ENCODE assay signal across 22 mouse cellular contexts in the genomic region with DNA sequence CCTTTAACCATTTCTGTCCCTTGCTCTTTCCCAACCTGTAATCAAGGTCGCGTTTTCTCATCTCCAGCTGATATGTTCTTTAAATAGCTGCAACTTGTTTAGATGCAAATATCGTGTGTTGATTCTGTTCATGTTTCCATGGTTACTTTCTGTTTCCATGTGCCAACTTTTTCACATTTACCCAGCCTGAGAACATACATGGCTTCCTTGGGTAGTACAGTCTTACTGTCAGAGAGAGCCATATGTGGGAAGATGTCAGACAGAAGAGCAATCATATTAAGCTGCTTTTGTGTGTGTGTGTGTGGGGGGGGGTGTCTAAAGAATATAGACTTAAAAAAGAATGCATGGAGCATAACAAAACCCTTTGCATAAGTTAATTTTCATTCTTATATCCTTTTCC. TPM values are rescaled to one million over a fixed set of nuclear protein-coding genes. Genes with fewer than 3 reads are reported as not detected.
DNase-seq lines count a peak whose midpoint lies in the region; ATAC-seq and TF ChIP-seq lines count a peak whose summit lies in the region.
"Had no signal": no experiment of that assay in that cellular context is flagged by ENCODE, and none has a peak within 500 bp of the region (broad histone marks: within the 10 kb centered on the region; RNA-seq: fewer than 3 reads in every experiment).

No protein-coding gene starts in this region.

- no peak overlapping the region for H3K4me3 ChIP-seq in forebrain, embryonic 15.5 days
- no peak overlapping the region for H3K4me3 ChIP-seq in forebrain, embryonic 13.5 days
- no peak overlapping the region for H3K4me3 ChIP-seq in forebrain, postnatal 0 days (ENCODE audit: low read depth, low read length)
- H3K4me3 ChIP-seq in forebrain, embryonic 11.5 days (ENCODE audit: low read depth, low read length): no peak overlapping the region
- H3K4me3 ChIP-seq: embryonic facial prominence, embryonic 13.5 days; embryonic facial prominence, embryonic 15.5 days; erythroblast, embryonic 14.5 days had no signal

- H3K9me3 ChIP-seq in forebrain, embryonic 15.5 days: no peaks in the 10 kb centered on the region
- no peaks in the 10 kb centered on the region for H3K9me3 ChIP-seq in forebrain, embryonic 13.5 days (replicated peaks)
- no peaks in the 10 kb centered on the region for H3K9me3 ChIP-seq in forebrain, postnatal 0 days (ENCODE audit: low read length)
- no peaks in the 10 kb centered on the region for H3K9me3 ChIP-seq in forebrain, embryonic 11.5 days (ENCODE audit: control insufficient read depth, low read length)
- H3K9me3 ChIP-seq: embryonic facial prominence, embryonic 13.5 days; embryonic facial prominence, embryonic 15.5 days had no signal

- no peaks in the 10 kb centered on the region for H3K36me3 ChIP-seq in forebrain, embryonic 15.5 days
- no peaks in the 10 kb centered on the region for H3K36me3 ChIP-seq in forebrain, embryonic 13.5 days (ENCODE audit: poor library complexity, severe bottlenecking)
- H3K36me3 ChIP-seq in forebrain, postnatal 0 days (ENCODE audit: insufficient read depth): no peaks in the 10 kb centered on the region
- H3K36me3 ChIP-seq in forebrain, embryonic 11.5 days (ENCODE audit: control insufficient read depth, insufficient read depth, low read length): no peaks in the 10 kb centered on the region
- H3K36me3 ChIP-seq: embryonic facial prominence, embryonic 13.5 days; embryonic facial prominence, embryonic 15.5 days had no signal

- ATAC-seq in forebrain, embryonic 15.5 days (replicated peaks): peak; percentile 68; the same call in 1 of the 2 replicates
- ATAC-seq in forebrain, embryonic 13.5 days: no peak
- peak; percentile 78 for ATAC-seq in forebrain, postnatal 0 days
- no peak for ATAC-seq in forebrain, embryonic 11.5 days (replicated peaks; ENCODE audit: low FRiP score)

- H3K4me2 ChIP-seq in forebrain, embryonic 15.5 days (replicated peaks): no peak overlapping the region
- no peak overlapping the region for H3K4me2 ChIP-seq in forebrain, embryonic 13.5 days
- no peak overlapping the region for H3K4me2 ChIP-seq in forebrain, postnatal 0 days (ENCODE audit: low read depth)
- no peak overlapping the region for H3K4me2 ChIP-seq in forebrain, embryonic 11.5 days (ENCODE audit: low read depth, low read length, severe bottlenecking)
- H3K4me2 ChIP-seq: embryonic facial prominence, embryonic 13.5 days; embryonic facial prominence, embryonic 15.5 days had no signal

- no peak for TF ChIP-seq CTCF in forebrain, postnatal 0 days (IDR thresholded peaks at IDR 0.05; ENCODE audit: low read depth)
- no peak for TF ChIP-seq CTCF in brain, embryonic 14.5 days (IDR thresholded peaks at IDR 0.05; ENCODE audit: borderline replicate concordance, extremely low read depth, insufficient read depth, insufficient read length)

- no peaks in the 10 kb centered on the region for H3K27me3 ChIP-seq in forebrain, embryonic 15.5 days
- H3K27me3 ChIP-seq in forebrain, embryonic 13.5 days: no peaks in the 10 kb centered on the region
- H3K27me3 ChIP-seq in forebrain, postnatal 0 days (ENCODE audit: insufficient read depth, low read length): no peaks in the 10 kb centered on the region
- no peaks in the 10 kb centered on the region for H3K27me3 ChIP-seq in forebrain, embryonic 11.5 days (ENCODE audit: control insufficient read depth, insufficient read depth, low read length)
- H3K27me3 ChIP-seq: embryonic facial prominence, embryonic 13.5 days; embryonic facial prominence, embryonic 15.5 days had no signal

- WGBS in forebrain, embryonic 15.5 days: 74% methylated on average over 3 of the region's 3 CpGs
- 79% methylated on average over 3 of the region's 3 CpGs for WGBS in forebrain, embryonic 13.5 days
- WGBS in forebrain, postnatal 0 days: 48% methylated on average over 3 of the region's 3 CpGs
- 85% methylated on average over 3 of the region's 3 CpGs for WGBS in forebrain, embryonic 11.5 days

- H3K9ac ChIP-seq in forebrain, embryonic 15.5 days (replicated peaks): no peak overlapping the region
- no peak overlapping the region for H3K9ac ChIP-seq in forebrain, embryonic 13.5 days
- no peak overlapping the region for H3K9ac ChIP-seq in forebrain, postnatal 0 days
- H3K9ac ChIP-seq in forebrain, embryonic 11.5 days (ENCODE audit: low read length): no peak overlapping the region
- H3K9ac ChIP-seq: embryonic facial prominence, embryonic 13.5 days; embryonic facial prominence, embryonic 15.5 days had no signal

- no peak for TF ChIP-seq POLR2A in brain, embryonic 14.5 days (IDR thresholded peaks at IDR 0.05; ENCODE audit: borderline replicate concordance, extremely low read depth, insufficient read depth, insufficient read length, poor library complexity, severe bottlenecking)

- DNase-seq in forebrain, postnatal 0 days: peak; percentile 21
- no peak for DNase-seq in forebrain, embryonic 11.5 days (ENCODE audit: low spot score)
- peak; percentile 31 for DNase-seq in brain, embryonic 14.5 days (ENCODE audit: low read depth)
- DNase-seq in brain, embryonic 18.5 days (ENCODE audit: low read depth, low spot score): peak; percentile 28
- DNase-seq in urinary bladder, adult 18-20 months (ENCODE audit: low spot score in 2 of 2): no peak
- DNase-seq: adrenal gland, adult 2 months; adrenal gland, postnatal 10 days; adrenal gland, postnatal 25 days; cerebellum, adult 11 months; cerebellum, adult 18-20 months; cerebellum, adult 8-10 months; cerebellum, adult 9-11 months; cerebellum, postnatal 14 days; cerebellum, postnatal 36 days; embryo, embryonic 11 days had no signal

- H3K27ac ChIP-seq in forebrain, embryonic 15.5 days (replicated peaks): no peak overlapping the region
- H3K27ac ChIP-seq in forebrain, embryonic 13.5 days: no peak overlapping the region
- H3K27ac ChIP-seq in forebrain, postnatal 0 days (ENCODE audit: low read depth, low read length): no peak overlapping the region
- no peak overlapping the region for H3K27ac ChIP-seq in forebrain, embryonic 11.5 days (ENCODE audit: low read depth, low read length)
- H3K27ac ChIP-seq: embryonic facial prominence, embryonic 13.5 days; embryonic facial prominence, embryonic 15.5 days had no signal

- H3K4me1 ChIP-seq in forebrain, embryonic 15.5 days: no peaks in the 10 kb centered on the region
- H3K4me1 ChIP-seq in forebrain, embryonic 13.5 days: no peaks in the 10 kb centered on the region
- no peaks in the 10 kb centered on the region for H3K4me1 ChIP-seq in forebrain, postnatal 0 days (ENCODE audit: insufficient read depth)
- H3K4me1 ChIP-seq in forebrain, embryonic 11.5 days (replicated peaks; ENCODE audit: control insufficient read depth, insufficient read depth, low read length): no peaks in the 10 kb centered on the region

RNA-seq across cellular contexts. Expression of a gene that starts 52.2 kb away (rescaled TPM):
- polyA plus RNA-seq in forebrain, embryonic 15.5 days (2015; fragmentation: Nextera tagmentation; extraction: Ambion mirVana): 10.0 and 11.2 TPM in 2 replicates
- 10.6 and 12.3 TPM in 2 replicates for polyA plus RNA-seq in forebrain, embryonic 13.5 days (2015; fragmentation: Nextera tagmentation; extraction: Ambion mirVana)
- 4.9 and 10.3 TPM in 2 replicates for total RNA-seq in forebrain, postnatal 0 days (2014; rRNA removed)
- polyA plus RNA-seq in forebrain, postnatal 0 days (2015; fragmentation: Nextera tagmentation; extraction: Ambion mirVana): 2.7 and 4.1 TPM in 2 replicates
- polyA plus RNA-seq in forebrain, embryonic 11.5 days (2014; fragmentation: Nextera tagmentation; extraction: Ambion mirVana): 19.6 and 20.6 TPM in 2 replicates
- polyA plus RNA-seq in brain, embryonic 14.5 days (2012; rRNA removed): 3.6 and 13.0 TPM in 2 replicates
- total RNA-seq: common myeloid progenitor, adult 5-6 weeks; MEL had no signal
- polyA plus RNA-seq: erythroblast, embryonic 14.5 days had no signal

Comparison
In these comparisons a context has a peak if more than half of its experiments do, and no peak if none do; other contexts are left out.
1. ATAC-seq: peak in forebrain, embryonic 15.5 days (single experiment) and forebrain, postnatal 0 days (single experiment); none in forebrain, embryonic 13.5 days (single experiment) and forebrain, embryonic 11.5 days (single experiment).
2. DNase-seq: peak in forebrain, postnatal 0 days (single experiment), brain, embryonic 14.5 days (single experiment) and brain, embryonic 18.5 days (single experiment); none in forebrain, embryonic 11.5 days (single experiment) and urinary bladder, adult 18-20 months (0 of 2).